Mouse (Mus musculus) kidney, adult 8-10 months (tissue): Measurements from ENCODE around the gene Tnfsf8.

Source experiments
- DNase-seq, 2 experiments: peaks; one replicate each; pipeline ENCODE4 v3.0.0; 2022

Gene Tnfsf8

GRCm38 (mm10) chr4:63840457-63840856, 20.7 kb downstream of the Tnfsf8 start:
- peak in 1 of 2 experiments; percentile 13 for DNase-seq

GRCm38 (mm10) chr4:63823136-63823535, 38.0 kb downstream of the Tnfsf8 start:
- no peak for DNase-seq

DNA sequence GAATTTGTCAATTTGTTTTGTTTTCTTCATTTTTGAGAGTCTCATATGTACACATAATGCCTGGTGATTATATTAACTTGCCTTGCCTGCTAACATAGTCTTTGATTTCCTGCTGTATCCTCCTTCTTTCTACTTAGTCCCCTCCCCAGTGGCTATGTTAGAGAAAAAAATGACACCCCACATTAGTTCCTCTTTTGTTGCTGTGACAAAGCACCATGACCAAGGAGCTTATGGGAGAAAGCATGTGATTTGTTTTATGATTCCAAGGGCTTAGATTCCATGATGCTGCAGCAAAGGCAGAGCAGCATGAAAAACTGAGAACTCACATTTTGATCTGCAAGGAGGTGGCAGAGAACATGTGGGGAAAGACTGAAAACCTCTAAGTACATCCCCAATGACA, 43.6 kb downstream of the Tnfsf8 start:
- no peak for DNase-seq

DNA sequence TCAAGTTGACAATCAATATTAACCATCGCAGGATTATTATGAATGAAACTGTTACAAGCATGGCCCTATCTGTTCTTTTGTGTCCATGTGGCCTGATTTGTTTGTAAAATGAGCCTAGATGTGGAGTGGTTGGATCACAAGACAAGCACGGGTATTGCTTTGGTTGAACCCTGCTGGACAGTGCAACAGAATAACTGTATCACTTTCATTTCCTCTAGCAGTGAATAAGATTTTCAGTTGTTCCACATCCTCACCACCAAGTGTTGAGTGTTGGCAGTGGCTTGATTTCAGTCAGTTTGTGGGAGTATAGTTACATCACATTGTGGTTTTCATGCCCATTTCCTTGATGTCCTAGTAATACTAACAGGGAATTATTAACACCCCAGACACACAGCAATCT, 45.5 kb downstream of the Tnfsf8 start:
- DNase-seq = no peak

DNA sequence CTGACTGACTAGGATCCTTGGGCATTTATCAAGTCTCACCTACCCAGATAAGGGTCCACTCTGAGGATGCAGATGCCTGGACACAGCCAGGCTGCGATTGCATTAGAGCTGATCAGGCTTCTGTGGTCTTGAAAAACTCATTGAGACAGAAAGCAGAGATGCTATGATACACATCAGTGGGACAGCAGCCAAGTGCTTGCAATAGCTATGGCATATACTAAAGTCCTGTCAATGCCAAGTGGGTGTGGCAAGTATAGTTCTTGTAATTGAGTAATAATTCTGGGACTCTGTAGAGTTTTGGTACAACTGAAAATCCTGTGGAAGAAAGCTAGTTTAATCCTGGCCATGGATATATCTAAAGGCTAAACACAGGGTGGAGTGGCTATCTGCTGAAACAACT, 63.1 kb downstream of the Tnfsf8 start:
- DNase-seq = no peak

DNA sequence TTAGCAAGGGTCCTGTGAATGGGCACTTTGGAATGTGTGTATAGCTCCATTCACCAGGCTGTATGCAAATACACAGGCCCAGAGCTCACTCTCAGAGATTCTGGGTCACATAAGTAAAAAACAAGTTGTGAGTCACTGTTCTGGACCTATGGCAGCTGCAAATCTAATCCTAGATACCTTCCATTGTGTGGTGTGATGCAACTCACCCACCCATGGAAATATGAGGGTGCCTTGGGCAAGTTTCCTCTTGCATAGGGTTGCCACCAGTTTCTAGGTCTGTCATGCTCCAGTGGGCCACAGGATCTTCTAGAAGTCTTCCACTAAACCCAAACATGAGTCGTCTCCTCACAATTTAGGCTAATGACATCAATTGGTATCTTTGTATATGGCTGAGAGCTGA, 64.6 kb downstream of the Tnfsf8 start:
- no peak for DNase-seq

DNA sequence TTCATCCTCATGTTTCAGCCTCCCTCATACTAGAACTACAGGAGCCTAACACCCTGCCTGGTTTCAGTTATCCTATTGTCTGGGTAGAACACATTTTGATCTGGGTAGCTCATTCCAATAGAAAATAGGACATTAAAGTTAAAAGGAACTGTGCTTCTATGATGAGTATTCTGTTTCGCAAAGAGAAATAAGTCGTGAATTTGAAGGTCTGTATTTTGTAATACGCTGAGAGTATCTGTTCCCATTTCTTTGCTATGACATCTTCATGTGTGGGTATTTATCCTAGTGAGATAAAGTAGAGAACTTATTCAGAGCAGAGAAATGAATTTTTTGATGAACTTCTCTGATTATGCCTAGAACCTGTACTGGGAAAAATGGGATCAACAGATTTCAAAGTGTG, 68.8 kb downstream of the Tnfsf8 start:
- DNase-seq = no peak

- no peak for DNase-seq
Observed at GRCm38 (mm10) chr4:63785466-63785865, 75.7 kb downstream of the Tnfsf8 start.

GRCm38 (mm10) chr4:63783826-63784225, 77.3 kb downstream of the Tnfsf8 start:
- DNase-seq = no peak

DNA sequence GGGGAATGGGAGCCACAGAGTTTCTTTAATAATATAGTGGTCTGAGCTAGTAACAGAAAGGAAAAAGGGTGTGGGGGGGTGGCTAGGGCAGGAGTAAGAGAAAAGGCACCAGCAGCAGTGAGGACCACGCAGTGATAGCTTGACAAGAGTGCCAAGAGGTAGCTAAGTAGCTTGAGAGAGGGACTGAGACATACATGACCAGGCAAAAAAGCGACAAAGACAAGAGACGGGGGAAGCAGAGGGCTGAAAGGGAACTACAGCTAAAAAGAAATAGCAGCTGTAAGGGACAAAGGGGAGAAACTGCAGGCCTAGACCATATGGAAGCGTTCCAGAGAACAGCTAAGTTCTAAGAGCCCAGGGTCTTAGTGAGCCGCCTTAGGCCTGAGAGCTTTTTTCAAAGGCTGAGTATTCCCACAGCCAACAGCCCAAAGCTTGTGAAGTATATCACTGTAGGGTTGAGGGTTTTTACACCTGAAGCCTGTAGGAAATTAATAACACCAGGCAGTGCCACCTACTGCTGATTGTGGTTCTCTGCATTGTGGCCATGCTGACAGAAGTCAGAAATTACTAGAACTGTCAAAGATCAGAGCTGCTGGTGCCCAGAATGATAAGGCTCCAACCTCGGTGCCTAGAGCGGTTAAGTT, 78.1 kb downstream of the Tnfsf8 start:
- DNase-seq = peak in 1 of 2 experiments; percentile 19
